Mouse (Mus musculus) liver, adult 2 months (tissue): ENCODE measurements around the gene Bik.

Experiments used
- CTCF ChIP-seq: fragments of 200-500 bp; IDR thresholded peaks from 2 replicates; pipeline ENCODE4 v1.5.1; 2011; ENCODE audit warnings: low read depth, low read length, control low read depth
- POLR2A ChIP-seq: fragments of 200-500 bp; IDR thresholded peaks from 2 replicates; pipeline ENCODE4 v1.6.1; 2011; ENCODE audit warnings: low read length, control low read depth; ENCODE audit not compliant: insufficient read depth; ENCODE audit errors: extremely low read depth

DNA sequence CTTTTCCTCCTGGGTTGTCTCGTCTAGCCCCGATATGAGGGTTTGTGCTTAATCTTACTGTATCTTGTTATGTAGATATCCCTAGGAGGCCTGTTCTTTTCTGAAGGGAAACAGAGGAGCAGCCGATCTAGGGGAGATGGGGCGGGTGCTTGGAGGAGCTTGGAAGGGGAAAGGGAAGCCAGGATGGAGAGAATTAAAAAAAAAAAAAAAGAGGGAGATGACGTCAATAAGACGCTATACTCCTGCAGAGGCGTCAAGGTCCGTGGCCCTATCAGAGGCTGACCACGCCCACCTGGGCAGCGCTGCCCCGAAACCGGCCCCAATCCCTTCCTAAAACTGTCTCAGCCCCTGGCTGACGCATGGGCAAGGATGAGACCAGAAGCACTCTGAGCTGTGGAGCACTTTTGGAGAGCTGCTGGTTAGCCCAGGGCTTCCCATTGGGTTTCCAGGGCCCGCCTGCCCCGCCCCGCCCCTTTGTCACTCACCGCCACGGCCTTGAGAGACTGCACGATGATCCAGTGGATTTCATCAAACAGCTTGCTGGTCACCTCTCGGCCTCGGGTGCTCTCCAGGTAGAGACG, 30.8 kb upstream of the Bik start:
- TF ChIP-seq POLR2A (no peak), CTCF (no peak)
